Mouse (Mus musculus) induced T-regulatory cell, adult 2 months (primary cell): ENCODE results near the gene Psapl1.
"Not testable (repeated sequence)": the region's sequence is repeated elsewhere in the genome, so short reads cannot be mapped to it uniquely, and the experiment has no call there.

Experiments used
- DNase-seq: peaks from one replicate; pipeline ENCODE4 v3.0.0-alpha.2; 2012; ENCODE audit warnings: low read depth

Gene Psapl1

GRCm38 (mm10) chr5:36203421-36203820 is 400 bp upstream of the Psapl1 start:
- DNase-seq, result no peak

- DNase-seq, result no peak
These were observed 1.6 kb downstream of the Psapl1 start for GRCm38 (mm10) chr5:36205397-36205796.

GRCm38 (mm10) chr5:36208803-36209202 is 5.0 kb downstream of the Psapl1 start:
- no peak for DNase-seq

- DNase-seq, result no peak
These were observed 9.5 kb downstream of the Psapl1 start for GRCm38 (mm10) chr5:36213310-36213709.

- no peak for DNase-seq
These were observed 16.3 kb downstream of the Psapl1 start for GRCm38 (mm10) chr5:36220105-36220504.

- DNase-seq, result no peak
These were observed 16.8 kb downstream of the Psapl1 start for GRCm38 (mm10) chr5:36220626-36221025.

GRCm38 (mm10) chr5:36223787-36224186 is 20.0 kb downstream of the Psapl1 start:
- DNase-seq, result peak; percentile 20

GRCm38 (mm10) chr5:36225855-36226254 is 22.0 kb downstream of the Psapl1 start:
- DNase-seq, result no peak

GRCm38 (mm10) chr5:36226296-36226695 is 22.5 kb downstream of the Psapl1 start:
- DNase-seq, result no peak

- DNase-seq, result no peak
These were observed 24.9 kb downstream of the Psapl1 start for GRCm38 (mm10) chr5:36228405-36229370.

GRCm38 (mm10) chr5:36230301-36230780 is 26.5 kb downstream of the Psapl1 start:
- no peak for DNase-seq

GRCm38 (mm10) chr5:36237526-36237925 is 33.7 kb downstream of the Psapl1 start:
- not testable (repeated sequence) for DNase-seq

GRCm38 (mm10) chr5:36248022-36248421 is 44.2 kb downstream of the Psapl1 start:
- no peak for DNase-seq

- no peak for DNase-seq
These were observed 49.1 kb downstream of the Psapl1 start for GRCm38 (mm10) chr5:36252746-36253504.

GRCm38 (mm10) chr5:36254642-36255516 is 51.1 kb downstream of the Psapl1 start:
- DNase-seq, result no peak
